Mouse (Mus musculus) stomach, postnatal 0 days (tissue): ENCODE data around the gene Dapl1. TPM values are rescaled to one million over a fixed set of nuclear protein-coding genes. Genes with fewer than 3 reads are reported as not detected.

Source experiments
- ATAC-seq: fragments of 200-750 bp; cut with Nextera tagmentation; 2 replicates; pipeline ENCODE4 v1.8.0; 2017; ENCODE audit not compliant: low FRiP score, low TSS enrichment
- DNase-seq: peaks from one replicate; pipeline ENCODE4 v3.0.0-alpha.2; 2016; ENCODE audit warnings: low spot score
- H3K27ac ChIP-seq: fragments of 300-500 bp; sonication (generic); replicated peaks from 2 replicates; pipeline ENCODE4 v1.5.1; 2014; ENCODE audit warnings: mild to moderate bottlenecking, control low read depth
- H3K27me3 ChIP-seq: fragments of 300-500 bp; sonication (generic); 2 replicates; pipeline ENCODE4 v1.6.1; 2014; ENCODE audit warnings: low read length; ENCODE audit not compliant: control insufficient read depth, insufficient read depth
- H3K36me3 ChIP-seq: fragments of 300-500 bp; sonication (generic); 2 replicates; pipeline ENCODE4 v1.6.1; 2014; ENCODE audit warnings: low read length, mixed read lengths; ENCODE audit not compliant: control insufficient read depth, insufficient read depth
- H3K4me1 ChIP-seq: fragments of 300-500 bp; sonication (generic); replicated peaks from 2 replicates; pipeline ENCODE4 v1.6.1; 2014; ENCODE audit warnings: antibody characterized with exemption; ENCODE audit not compliant: control insufficient read depth, insufficient read depth
- H3K4me2 ChIP-seq: fragments of 300-500 bp; sonication (generic); replicated peaks from 2 replicates; pipeline ENCODE4 v1.6.1; 2014; ENCODE audit warnings: low read depth, mild to moderate bottlenecking, control low read depth, moderate library complexity
- H3K4me3 ChIP-seq: fragments of 300-500 bp; sonication (generic); 2 replicates; pipeline ENCODE4 v1.5.1; 2014; ENCODE audit warnings: low read depth, low read length, control low read depth
- H3K9ac ChIP-seq: fragments of 300-500 bp; sonication (generic); 2 replicates; pipeline ENCODE4 v1.6.1; 2014; ENCODE audit warnings: mild to moderate bottlenecking, low read length, control low read depth, mixed read lengths
- H3K9me3 ChIP-seq: fragments of 300-500 bp; sonication (generic); 2 replicates; pipeline ENCODE4 v1.6.1; 2016; ENCODE audit warnings: low read length; ENCODE audit not compliant: control insufficient read depth
- CTCF ChIP-seq: IDR thresholded peaks from 2 replicates; pipeline ENCODE4 v1.5.1; 2016; ENCODE audit warnings: antibody characterized with exemption, low read depth, mild to moderate bottlenecking, moderate library complexity
- EP300 ChIP-seq: optimal IDR thresholded peaks from 2 replicates; pipeline ENCODE3; 2016; ENCODE audit warnings: antibody characterized with exemption
- WGBS: fragments of 180-500 bp; shearing (Covaris S2); extraction: QIAGEN DNeasy Blood & Tissue Kit; methylation state at CpG from one replicate; pipeline ENCODE4 v1.1.7; 2014; 5-methylcytosine and 5-hydroxymethylcytosine counted together
- polyA plus RNA-seq: library from polyadenylated mRNA; unstranded; fragments of >200 nt; fragmentation: Nextera tagmentation; extraction: Ambion mirVana; gene quantifications from 2 replicates; pipeline ENCODE4 v1.2.1, GENCODE M21; 2015

Gene Dapl1
- polyA plus RNA-seq, 1 experiment from 2014 or later, result 472 TPM

- Histone ChIP-seq H3K27ac (no peak overlapping the region), H3K4me1 (no peaks in the 10 kb centered on the region), H3K4me3 (no peak overlapping the region), H3K36me3 (no peaks in the 10 kb centered on the region), H3K4me2 (no peak overlapping the region), H3K27me3 (no peaks in the 10 kb centered on the region), H3K9ac (no peak overlapping the region), H3K9me3 (no peaks in the 10 kb centered on the region)
- TF ChIP-seq CTCF (no peak), EP300 (no peak)
- ATAC-seq (no peak), DNase-seq (no peak)
- WGBS, result 74% methylated on average over 3 of the region's 3 CpGs
Measured at GRCm38 (mm10) chr2:59452102-59452501, 32.4 kb upstream of the Dapl1 start.

- Histone ChIP-seq H3K9ac (no peak overlapping the region), H3K4me3 (no peak overlapping the region), H3K27ac (no peak overlapping the region), H3K27me3 (no peaks in the 10 kb centered on the region), H3K4me1 (no peaks in the 10 kb centered on the region), H3K4me2 (no peak overlapping the region), H3K9me3 (no peaks in the 10 kb centered on the region), H3K36me3 (no peaks in the 10 kb centered on the region)
- 73% methylated on average over 6 of the region's 6 CpGs for WGBS
- no peak for DNase-seq
- no peak for ATAC-seq
- TF ChIP-seq CTCF (no peak), EP300 (no peak)
Measured at GRCm38 (mm10) chr2:59462086-59462485, 22.4 kb upstream of the Dapl1 start.

GRCm38 (mm10) chr2:59463428-59464182 lies 20.8 kb upstream of the Dapl1 start:
- H3K36me3 ChIP-seq, result no peaks in the 10 kb centered on the region
- no peaks in the 10 kb centered on the region for H3K27me3 ChIP-seq
- no peak overlapping the region for H3K27ac ChIP-seq
- H3K4me1 ChIP-seq, result no peaks in the 10 kb centered on the region
- H3K4me3 ChIP-seq, result no peak overlapping the region
- TF ChIP-seq EP300, result no peak
- no peak for TF ChIP-seq CTCF
- ATAC-seq (no peak), DNase-seq (no peak)
- no peak overlapping the region for H3K9ac ChIP-seq
- 68% methylated on average over 12 of the region's 12 CpGs for WGBS
- H3K4me2 ChIP-seq, result no peak overlapping the region
- no peaks in the 10 kb centered on the region for H3K9me3 ChIP-seq

DNA sequence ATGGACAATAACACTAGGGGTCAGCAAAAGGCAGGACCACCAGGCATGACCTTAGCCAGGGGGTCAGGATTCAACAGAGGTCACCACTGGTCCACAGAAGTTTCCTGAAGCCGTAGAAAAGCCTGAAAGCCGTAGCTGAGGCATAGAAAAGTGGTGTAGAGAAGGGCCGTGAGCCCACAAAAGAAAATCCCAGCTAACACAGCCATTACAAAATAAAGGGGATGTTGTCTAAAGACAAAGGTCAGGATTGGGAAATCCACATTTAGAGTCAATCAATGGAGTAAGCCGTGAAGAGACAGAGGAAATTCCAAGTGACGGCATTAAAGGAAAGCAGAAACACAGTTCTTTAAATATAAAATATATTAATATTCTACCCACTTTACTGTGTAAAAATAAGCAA lies 18.8 kb upstream of the Dapl1 start:
- WGBS, result 88% methylated on average over 5 of the region's 5 CpGs
- Histone ChIP-seq H3K36me3 (no peaks in the 10 kb centered on the region), H3K9me3 (no peaks in the 10 kb centered on the region), H3K27me3 (no peaks in the 10 kb centered on the region), H3K27ac (no peak overlapping the region), H3K9ac (no peak overlapping the region), H3K4me1 (no peaks in the 10 kb centered on the region), H3K4me3 (no peak overlapping the region), H3K4me2 (no peak overlapping the region)
- TF ChIP-seq CTCF, result no peak
- no peak for TF ChIP-seq EP300
- no peak for DNase-seq
- no peak for ATAC-seq

DNA sequence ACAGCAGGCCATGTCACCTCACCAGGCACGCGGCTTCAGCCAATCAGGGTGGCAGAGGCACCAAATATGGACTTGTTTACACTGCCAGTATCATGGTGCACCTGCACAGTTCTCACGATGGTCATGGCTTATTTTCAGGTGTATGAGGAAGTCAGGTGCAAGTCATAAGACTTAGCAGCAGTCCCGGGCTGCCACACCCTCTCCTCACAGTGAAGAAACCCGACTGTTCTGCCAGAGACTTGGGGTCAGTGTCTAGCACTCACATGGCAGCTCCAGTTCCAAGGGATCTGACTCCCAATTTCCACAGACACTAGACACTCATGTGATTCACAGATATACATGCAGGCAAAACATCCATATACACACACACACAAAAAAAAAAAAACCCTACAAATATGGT lies 18.1 kb upstream of the Dapl1 start:
- Histone ChIP-seq H3K4me2 (no peak overlapping the region), H3K9ac (no peak overlapping the region), H3K36me3 (no peaks in the 10 kb centered on the region), H3K4me3 (no peak overlapping the region), H3K27ac (no peak overlapping the region), H3K9me3 (no peaks in the 10 kb centered on the region), H3K4me1 (no peaks in the 10 kb centered on the region), H3K27me3 (no peaks in the 10 kb centered on the region)
- no peak for ATAC-seq
- DNase-seq, result no peak
- TF ChIP-seq EP300, result no peak
- 71% methylated on average over 5 of the region's 5 CpGs for WGBS

GRCm38 (mm10) chr2:59467085-59467484 lies 17.4 kb upstream of the Dapl1 start:
- H3K9ac ChIP-seq, result no peak overlapping the region
- WGBS, result 32% methylated on average over 4 of the region's 4 CpGs
- H3K36me3 ChIP-seq, result no peaks in the 10 kb centered on the region
- DNase-seq, result no peak
- ATAC-seq, result no peak
- TF ChIP-seq EP300 (no peak), CTCF (no peak)
- no peaks in the 10 kb centered on the region for H3K27me3 ChIP-seq
- H3K4me2 ChIP-seq, result no peak overlapping the region
- H3K4me1 ChIP-seq, result no peaks in the 10 kb centered on the region
- H3K4me3 ChIP-seq, result no peak overlapping the region
- H3K27ac ChIP-seq, result no peak overlapping the region
- H3K9me3 ChIP-seq, result no peaks in the 10 kb centered on the region
